Mouse (Mus musculus) small intestine, adult 2 months (tissue): ENCODE results near the gene Fosl1.

ENCODE experiments used
- CTCF ChIP-seq: fragments of 200-500 bp; IDR thresholded peaks from 2 replicates; pipeline ENCODE4 v1.5.1; 2012; ENCODE audit warnings: low read depth, mild to moderate bottlenecking, control low read depth, inconsistent platforms, low read length, moderate library complexity, mixed read lengths; ENCODE audit not compliant: insufficient replicate concordance, insufficient read length; ENCODE audit errors: extremely low read depth
- POLR2A ChIP-seq: fragments of 200-500 bp; IDR thresholded peaks from 2 replicates; pipeline ENCODE4 v1.6.1; 2012; ENCODE audit warnings: low read depth, mild to moderate bottlenecking, control low read depth, inconsistent platforms, low read length, moderate library complexity

GRCm38 (mm10) chr19:5409068-5409467, 38.3 kb upstream of the Fosl1 start:
- no peak for TF ChIP-seq CTCF
- TF ChIP-seq POLR2A, result no peak
